Mouse (Mus musculus) CH12.LX (cell line): ENCODE results near the gene Zcchc8. TPM values are rescaled to one million over a fixed set of nuclear protein-coding genes. Genes with fewer than 3 reads are reported as not detected.

ENCODE experiments used
- DNase-seq: peaks from one replicate; pipeline ENCODE4 v3.0.0-alpha.2; 2013; ENCODE audit errors: extremely low read depth
- H3K27ac ChIP-seq: 2 replicates; pipeline ENCODE4 v1.5.1; 2012; ENCODE audit warnings: low read depth, mild to moderate bottlenecking, control low read depth, moderate library complexity; ENCODE audit not compliant: insufficient read depth
- H3K27me3 ChIP-seq: replicated peaks from 2 replicates; pipeline ENCODE3; 2012; ENCODE audit warnings: inconsistent platforms
- H3K36me3 ChIP-seq, 2 experiments: replicated peaks in 1 of 2; 2 replicates each; pipeline versions ENCODE3 to v1.6.1; 2012; ENCODE audit warnings: inconsistent platforms in 1 of 2, low read length in 1 of 2, mild to moderate bottlenecking in 1 of 2, mixed read lengths in 1 of 2, moderate library complexity in 1 of 2; ENCODE audit not compliant: control insufficient read depth in 1 of 2, insufficient read depth in 1 of 2
- H3K4me1 ChIP-seq, 2 experiments: 2 replicates each; pipeline ENCODE4 v1.6.1; 2012; ENCODE audit warnings: inconsistent platforms in 1 of 2, moderate library complexity in 1 of 2; ENCODE audit not compliant: insufficient read depth in 2 of 2, control insufficient read depth in 1 of 2
- H3K4me2 ChIP-seq: 2 replicates; pipeline ENCODE4 v1.6.1; 2012; ENCODE audit warnings: low read depth, mild to moderate bottlenecking, control low read depth; ENCODE audit not compliant: poor library complexity, insufficient read depth, severe bottlenecking
- H3K4me3 ChIP-seq, 3 experiments: fragments of 150-350 bp in 1 of 3; sonication (generic) in 1 of 3; replicated peaks in 1 of 3; 2 replicates each; pipeline versions ENCODE3 to v1.5.1; 2011 to 2012; ENCODE audit warnings: low read depth in 2 of 3, low read length in 2 of 3, mild to moderate bottlenecking in 2 of 3, moderate library complexity in 2 of 3, control low read depth in 1 of 3, improper control_type of control experiment in 1 of 3, inconsistent platforms in 1 of 3, mixed read lengths in 1 of 3; ENCODE audit not compliant: poor library complexity in 1 of 3
- H3K79me2 ChIP-seq: replicated peaks from 2 replicates; pipeline ENCODE4 v1.6.1; 2012; ENCODE audit warnings: mild to moderate bottlenecking, moderate library complexity; ENCODE audit not compliant: control insufficient read depth, poor library complexity, insufficient read depth, severe bottlenecking; ENCODE audit errors: extremely low read depth
- H3K9ac ChIP-seq: 2 replicates; pipeline ENCODE4 v1.6.1; 2012; ENCODE audit warnings: low read depth, mild to moderate bottlenecking, control low read depth, moderate library complexity; ENCODE audit not compliant: insufficient read depth
- H3K9me3 ChIP-seq: replicated peaks from 2 replicates; pipeline ENCODE3; 2012; ENCODE audit warnings: low read length, inconsistent platforms, mixed read lengths
- BHLHE40 ChIP-seq: IDR thresholded peaks from 2 replicates; pipeline ENCODE4 v1.6.1; 2011; ENCODE audit warnings: mild to moderate bottlenecking, low read depth, low read length, improper control_type of control experiment
- CHD1 ChIP-seq: IDR thresholded peaks from 2 replicates; pipeline ENCODE4 v1.6.1; 2012; ENCODE audit warnings: low read depth, low read length, improper control_type of control experiment, inconsistent platforms
- E2F4 ChIP-seq: IDR thresholded peaks from 2 replicates; pipeline ENCODE4 v1.6.1; 2011; ENCODE audit warnings: low read depth, low read length, improper control_type of control experiment; ENCODE audit not compliant: insufficient replicate concordance
- ELF1 ChIP-seq: IDR thresholded peaks from 2 replicates; pipeline ENCODE4 v1.6.1; 2014; ENCODE audit warnings: low read depth, mild to moderate bottlenecking, inconsistent platforms, low read length, improper control_type of control experiment
- ETS1 ChIP-seq: conservative IDR thresholded peaks from 2 replicates; pipeline ENCODE4 v1.6.1; 2012; ENCODE audit warnings: low read depth, mild to moderate bottlenecking, inconsistent platforms, low read length, improper control_type of control experiment, moderate library complexity
- HCFC1 ChIP-seq: IDR thresholded peaks from 2 replicates; pipeline ENCODE4 v1.6.1; 2012; ENCODE audit warnings: low read depth, mild to moderate bottlenecking, inconsistent platforms, low read length, improper control_type of control experiment
- JUND ChIP-seq: conservative IDR thresholded peaks from 2 replicates; pipeline ENCODE4 v1.6.1; 2011; ENCODE audit warnings: low read depth, low read length, improper control_type of control experiment
- MAZ ChIP-seq: IDR thresholded peaks from 2 replicates; pipeline ENCODE4 v1.6.1; 2012; ENCODE audit warnings: low read depth, mild to moderate bottlenecking, inconsistent platforms, low read length, improper control_type of control experiment, moderate library complexity
- MEF2A ChIP-seq: IDR thresholded peaks from 2 replicates; pipeline ENCODE4 v1.6.1; 2014; ENCODE audit warnings: low read depth, mild to moderate bottlenecking, inconsistent platforms, low read length, improper control_type of control experiment, borderline replicate concordance
- MXI1 ChIP-seq: IDR thresholded peaks from 2 replicates; pipeline ENCODE4 v1.6.1; 2011; ENCODE audit warnings: mild to moderate bottlenecking, low read depth, low read length, improper control_type of control experiment
- MYC ChIP-seq: IDR thresholded peaks from 2 replicates; pipeline ENCODE4 v1.6.1; 2011; ENCODE audit warnings: low read depth, mild to moderate bottlenecking, improper control_type of control experiment, low read length
- PAX5 ChIP-seq: IDR thresholded peaks from 2 replicates; pipeline ENCODE4 v1.6.1; 2012; ENCODE audit warnings: low read length, inconsistent platforms, mixed read lengths
- RAD21 ChIP-seq: IDR thresholded peaks from 2 replicates; pipeline ENCODE4 v1.6.1; 2011; ENCODE audit warnings: low read depth, mild to moderate bottlenecking, low read length, improper control_type of control experiment, moderate library complexity
- SIN3A ChIP-seq: IDR thresholded peaks from 2 replicates; pipeline ENCODE4 v1.6.1; 2012; ENCODE audit warnings: low read length, improper control_type of control experiment, inconsistent platforms
- TCF12 ChIP-seq: IDR thresholded peaks from 2 replicates; pipeline ENCODE4 v1.6.1; 2014; ENCODE audit warnings: low read depth, mild to moderate bottlenecking, inconsistent platforms, low read length, improper control_type of control experiment
- ZC3H11A ChIP-seq: IDR thresholded peaks from 2 replicates; pipeline ENCODE4 v1.6.1; 2012; ENCODE audit warnings: low read depth, mild to moderate bottlenecking, inconsistent platforms, low read length, improper control_type of control experiment
- ZMIZ1 ChIP-seq: IDR thresholded peaks from 2 replicates; pipeline ENCODE4 v1.6.1; 2012; ENCODE audit warnings: low read depth, mild to moderate bottlenecking, inconsistent platforms, low read length, improper control_type of control experiment
- ZNF384 ChIP-seq: IDR thresholded peaks from 2 replicates; pipeline ENCODE4 v1.6.1; 2012; ENCODE audit warnings: low read depth, low read length, improper control_type of control experiment, inconsistent platforms
- dilution Hi-C: fragments of 300-500 bp; cut with MboI; formaldehyde crosslinking; loops from 2 replicates; pipeline ENCODE4 v1.14.3; 2020; ENCODE audit warnings: low sequenced_read_pairs; ENCODE audit not compliant: extremely low pct_unique_long_range_greater_than_20kb, extremely low pct_ligation_motif_present
- in situ Hi-C: fragments of 300-500 bp; cut with MboI; formaldehyde crosslinking; loops from 3 replicates; pipeline ENCODE4 v1.14.3; 2019; ENCODE audit warnings: low sequenced_read_pairs, low pct_ligation_motif_present, low pct_unique_long_range_greater_than_20kb, mixed read lengths
- polyA plus RNA-seq: library from polyadenylated mRNA; unstranded; fragments of >175 nt; gene quantifications from 2 replicates; pipeline ENCODE4 v1.2.1, GENCODE M21; 2012; ENCODE audit warnings: low read depth; ENCODE audit not compliant: insufficient read length
- total RNA-seq, 2 experiments: library from RNA; depleted of rRNA; stranded (reverse); fragments of 300-350 nt in 1 of 2; fragments of >200 nt in 1 of 2; gene quantifications; 2 replicates each; pipeline ENCODE4 v1.2.3; 2012 to 2014

Gene Zcchc8
- total and polyA plus RNA-seq, 3 experiments: 15.2 to 77.2 (median 24.4) TPM

DNA sequence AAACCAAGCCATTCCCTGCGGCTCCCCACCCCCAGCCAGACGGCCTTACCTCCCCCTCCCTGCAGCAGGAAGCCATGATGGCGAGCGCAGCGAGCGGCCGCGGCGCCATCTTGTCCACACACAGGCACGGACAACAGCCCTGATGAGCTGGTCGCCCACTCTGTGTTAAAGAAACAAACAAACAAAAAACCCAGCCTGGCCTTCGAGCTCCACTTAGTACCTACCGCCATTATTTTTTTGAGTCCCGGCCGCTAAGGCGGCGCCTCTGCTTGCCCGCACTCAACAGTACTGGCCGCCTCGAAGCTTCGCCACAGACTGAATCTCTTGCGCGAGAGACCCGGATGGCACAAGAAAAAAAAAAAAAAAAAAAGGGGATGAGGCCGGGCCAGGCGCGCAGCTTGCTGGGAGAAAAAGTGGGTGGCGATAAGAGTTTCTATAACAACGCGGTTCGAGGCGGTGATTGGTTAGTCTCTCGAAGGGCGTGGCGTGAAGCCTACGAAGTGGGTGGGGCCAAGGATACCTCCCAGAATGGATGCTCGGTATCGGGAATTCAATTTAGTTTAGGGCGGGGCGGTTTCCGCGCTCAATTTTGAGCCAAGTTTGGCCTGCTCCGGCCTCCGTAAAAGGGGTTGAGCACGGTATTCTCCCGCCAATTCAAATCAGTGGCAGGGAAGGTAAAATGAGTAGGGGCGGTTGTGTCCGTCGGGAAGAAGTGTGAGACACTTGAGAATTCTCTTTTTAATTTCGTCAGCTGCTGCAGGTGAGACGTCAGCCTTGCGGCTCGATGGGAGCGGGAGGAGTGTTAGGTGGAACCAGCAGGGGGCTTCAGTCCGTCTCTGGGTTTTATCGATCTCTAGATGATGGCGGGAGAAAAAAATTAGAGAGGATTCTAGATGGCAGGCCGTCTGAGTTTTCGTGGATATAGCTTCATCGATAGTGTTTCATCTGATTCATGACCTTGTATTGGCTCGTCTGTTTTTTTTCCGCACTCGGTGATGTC lies 28.5 kb upstream of the Zcchc8 start, which contains the start of the genes Rsrc2 and Kntc1 (continued):
- peak; percentile 82 for TF ChIP-seq MEF2A

DNA sequence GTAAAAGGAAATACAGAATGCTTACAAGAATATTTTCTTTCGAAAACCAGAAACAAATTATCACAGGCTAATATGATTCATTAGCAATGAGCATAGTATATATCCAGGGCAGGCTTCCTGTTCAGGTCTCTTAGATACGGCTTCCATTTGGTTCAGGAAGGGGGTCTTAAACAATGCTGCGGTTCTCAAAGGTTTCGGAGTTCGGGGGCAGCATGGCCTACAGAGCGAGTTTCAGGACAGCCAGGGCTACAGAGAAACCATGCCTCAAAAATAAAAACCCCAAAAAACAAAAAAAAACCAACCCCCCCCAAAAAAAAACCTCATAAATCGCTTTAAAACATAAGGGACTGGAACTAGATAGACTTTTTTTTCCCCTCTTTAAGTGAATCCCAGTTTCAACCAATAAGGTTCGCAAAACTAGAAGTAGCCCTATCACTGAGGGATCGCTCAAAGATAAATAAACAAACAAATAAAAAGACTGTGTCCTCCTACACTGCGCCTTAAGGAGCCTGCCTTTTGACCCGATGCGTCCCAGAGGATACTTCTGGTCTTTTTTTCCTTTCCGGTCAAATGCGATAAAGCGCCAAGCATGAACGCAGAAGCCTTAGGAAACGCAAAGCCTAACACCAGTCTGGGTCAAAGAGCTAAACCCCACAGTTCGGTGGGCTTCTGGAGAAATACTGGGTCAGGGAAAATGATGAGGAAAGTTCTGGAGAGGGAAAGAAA lies 27.6 kb upstream of the Zcchc8 start:
- Histone ChIP-seq H3K27me3 (no peaks in the 10 kb centered on the region), H3K4me1 (peaks cover 5 to 54% of the 10 kb centered on the region in 2 experiments), H3K9ac (peak overlapping the region; percentile 97), H3K36me3 (peaks cover 20 to 44% of the 10 kb centered on the region in 2 experiments), H3K79me2 (peaks cover 75% of the 10 kb centered on the region), H3K4me3 (peak overlapping the region; percentile 73 to 77 (median 74)), H3K27ac (peak overlapping the region; percentile 93; the same call in 1 of the 2 replicates), H3K4me2 (peak overlapping the region; percentile 37; the same call in 1 of the 2 replicates), H3K9me3 (no peaks in the 10 kb centered on the region)
- in situ Hi-C loops: no loop called here
- peak; percentile 24 for DNase-seq
- 0 out of 2 replicates have a peak, but pooled peaks have one; percentile 31 for TF ChIP-seq CHD1
- no peak for TF ChIP-seq ZNF384
- no peak for TF ChIP-seq TCF12
- TF ChIP-seq MYC: no peak
- no peak for TF ChIP-seq E2F4
- no peak for TF ChIP-seq MAZ
- dilution Hi-C loops: no loop called here

DNA sequence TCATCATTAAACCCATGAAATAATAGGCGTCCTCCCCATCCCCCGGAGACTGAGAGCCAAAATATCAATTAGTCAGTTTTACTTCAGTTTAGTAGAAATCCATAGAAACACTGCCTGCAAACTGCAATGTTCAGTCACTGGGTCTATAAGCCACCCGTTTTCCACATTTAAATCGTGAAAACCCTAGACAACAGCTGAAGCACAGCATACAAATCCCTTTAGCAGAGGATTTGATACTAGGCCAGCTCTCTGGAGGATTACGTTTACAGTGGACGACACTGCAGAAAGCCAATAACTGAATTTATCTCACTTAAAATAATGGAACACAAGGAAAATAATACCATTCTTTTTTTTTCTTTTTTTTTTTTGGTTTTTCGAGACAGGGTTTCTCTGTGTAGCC lies 26.7 kb upstream of the Zcchc8 start:
- Histone ChIP-seq H3K79me2 (peaks cover 76% of the 10 kb centered on the region), H3K4me1 (peaks cover 5 to 54% of the 10 kb centered on the region in 2 experiments), H3K27me3 (no peaks in the 10 kb centered on the region), H3K4me2 (peak overlapping the region; percentile 100), H3K9me3 (no peaks in the 10 kb centered on the region), H3K9ac (peak overlapping the region; percentile 97), H3K36me3 (peaks cover 18 to 45% of the 10 kb centered on the region in 2 experiments), H3K4me3 (peak overlapping the region; percentile 73 to 77 (median 74)), H3K27ac (no peak overlapping the region)
- no peak for DNase-seq
- TF ChIP-seq ELF1: no peak
- no peak for TF ChIP-seq HCFC1
- TF ChIP-seq MAZ: no peak
- TF ChIP-seq E2F4: no peak
- no peak for TF ChIP-seq PAX5
- TF ChIP-seq ETS1: no peak
- TF ChIP-seq CHD1: peak; percentile 54; the same call in 1 of the 2 replicates
- no peak for TF ChIP-seq RAD21
- TF ChIP-seq SIN3A: 0 out of 2 replicates have a peak, but pooled peaks have one; percentile 68
- TF ChIP-seq JUND: no peak
- no peak for TF ChIP-seq BHLHE40
- TF ChIP-seq ZMIZ1: no peak
- no peak for TF ChIP-seq ZC3H11A
- TF ChIP-seq MXI1: 0 out of 2 replicates have a peak, but pooled peaks have one; percentile 29
- dilution Hi-C loops (no loop called here), in situ Hi-C loops (no loop called here)
